Comparison of ENCODE assay signal across 7 mouse cellular contexts in genomic region chr1:132315889-132316624, GRCm38 (mm10). TPM values are rescaled to one million over a fixed set of nuclear protein-coding genes. Genes with fewer than 3 reads are reported as not detected.
DNase-seq lines count a peak whose midpoint lies in the region; ATAC-seq and TF ChIP-seq lines count a peak whose summit lies in the region.

Nuak2 (plus strand) TSS chr1:132316126.

- H3K4me3 ChIP-seq in cortical plate, adult 2 months (ENCODE audit: insufficient read depth, low read length) = peak within 1 kb of the TSS; percentile 41

- TF ChIP-seq POLR2A in cortical plate, adult 2 months (IDR thresholded peaks at IDR 0.05; ENCODE audit: extremely low read depth, insufficient read depth, low read length) = no peak

- intact Hi-C loops in left cerebral cortex, postnatal 25 days (cut with DNase I) = no loop called here

- H3K4me1 ChIP-seq in cortical plate, adult 2 months (ENCODE audit: control insufficient read depth, insufficient read depth, low read length) = no peaks in the 10 kb centered on the region

- DNase-seq in adrenal gland, adult 18-20 months (ENCODE audit: low spot score in 2 of 2) = peak; percentile 82 to 84
- peak; percentile 77 for DNase-seq in gastrocnemius, postnatal 10 days
- DNase-seq in left cerebral cortex, postnatal 25 days (ENCODE audit: low spot score in 2 of 2) = peak; percentile 80 to 83
- DNase-seq in mesoderm, embryonic 11.5 days (ENCODE audit: low read depth, low spot score) = peak; percentile 90
- DNase-seq in right cerebral cortex, postnatal 36 days (ENCODE audit: low spot score in 2 of 2) = peak; percentile 71

- H3K27ac ChIP-seq in cortical plate, adult 2 months (ENCODE audit: insufficient read depth, low read length) = no peak within 1 kb of the TSS

- peak; percentile 85 for ATAC-seq in inflammation-experienced regulatory T-cells, adult 6 months

- no peak for TF ChIP-seq CTCF in cortical plate, adult 2 months (IDR thresholded peaks at IDR 0.05; ENCODE audit: extremely low read depth, insufficient read depth, low read length)

RNA-seq across cellular contexts. Expression of gene Nuak2, which starts in this region (rescaled TPM):
- total RNA-seq in adrenal gland, adult 18-20 months (2021) = 1 to 10 TPM; 4.6 to 6.9 TPM
- polyA plus RNA-seq in cortical plate, adult 2 months (2012; rRNA removed) = 1.1 TPM in 2 replicates
- total RNA-seq in gastrocnemius, postnatal 10 days (2021) = 1 to 10 TPM; 2.0 to 2.2 TPM
- polyA plus RNA-seq in inflammation-experienced regulatory T-cells, adult 6 months (2017; shearing (Covaris generic)) = 1 to 10 TPM; 2.2 to 3.0 (median 2.6) TPM
- total RNA-seq in left cerebral cortex, postnatal 25 days (2021) = under 1 TPM; 0.94 to 0.96 TPM

Comparison
In these comparisons a context has a peak if more than half of its experiments do, and no peak if none do; other contexts are left out.
1. Peak in DNase-seq in left cerebral cortex, postnatal 25 days; RNA of the gene not detected or under 1 TPM.